Mouse (Mus musculus): ENCODE measurements around the gene Sf3b6.

The Sf3b6 gene

DNA sequence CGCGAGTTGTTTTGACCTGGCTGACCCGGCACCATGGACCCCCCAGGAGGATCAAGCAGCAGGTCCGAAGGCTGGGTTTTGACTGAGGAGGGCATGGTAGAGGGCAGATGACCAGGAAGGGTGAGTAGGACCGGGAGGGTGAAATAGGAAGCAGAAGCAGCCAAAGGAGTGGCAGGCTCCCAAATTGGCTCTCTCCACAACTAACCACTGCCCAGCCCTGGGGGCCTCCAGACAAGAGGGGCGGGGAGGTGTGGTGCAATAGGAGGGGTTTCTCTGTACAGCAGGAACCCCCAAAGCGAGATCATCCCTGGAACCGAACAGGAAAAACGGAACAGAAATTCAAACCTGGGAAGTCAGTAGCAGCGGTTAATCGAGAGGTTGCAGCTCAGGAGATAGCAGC is 23.4 kb downstream of the Sf3b6 start:
- in situ Hi-C loops (cut with MboI, MseI) = no loop called here

DNA sequence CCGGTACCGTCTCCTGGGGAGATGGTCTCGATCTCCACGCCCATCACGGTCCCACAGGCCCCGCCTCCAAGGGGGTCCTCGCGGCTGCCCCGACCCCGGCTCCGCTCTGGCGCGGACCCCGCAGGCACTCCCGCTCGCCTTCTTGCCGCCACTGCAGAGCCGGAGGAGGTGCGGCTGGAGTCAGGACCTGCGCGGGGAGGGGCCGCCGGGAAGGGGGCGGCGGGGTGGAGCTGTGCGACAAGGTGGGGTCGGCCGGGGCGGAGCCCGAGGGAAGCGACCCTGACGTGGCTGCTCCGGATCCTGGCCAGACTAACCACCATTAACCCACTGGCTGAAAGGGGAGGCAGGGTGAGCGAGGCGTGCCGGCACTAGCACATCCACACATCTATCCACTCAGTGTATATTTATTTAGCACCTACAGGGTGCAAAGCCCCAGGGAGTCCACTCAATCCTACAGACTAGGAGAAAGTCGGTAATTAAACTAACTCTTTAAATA is 24.1 kb downstream of the Sf3b6 start, which contains the start of gene Fkbp1b:
TSS of gene Fkbp1b (minus strand) at position 200 of the 496 bp plus-strand sequence.
- in situ Hi-C loops (cut with MboI, MseI) = no loop called here

DNA sequence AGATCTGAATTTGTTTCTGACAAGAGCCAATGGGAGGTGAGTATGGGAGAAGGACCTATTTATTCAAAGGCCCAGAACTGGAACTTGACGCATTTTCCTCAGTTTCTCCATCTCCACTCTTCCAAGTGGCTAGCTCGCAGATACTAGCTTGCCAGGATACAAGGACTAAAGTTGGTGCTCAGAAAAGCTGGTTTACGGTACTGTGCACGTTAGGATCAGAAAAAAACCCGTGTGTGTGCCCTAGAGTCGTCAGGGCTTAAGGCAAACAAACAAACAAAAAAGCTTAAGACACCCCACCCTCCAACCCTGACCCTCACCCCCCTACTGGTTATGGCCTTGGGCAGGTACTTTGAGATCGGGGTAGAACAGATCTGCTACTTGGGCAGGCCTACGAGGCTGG is 25.1 kb downstream of the Sf3b6 start:
- in situ Hi-C loops (cut with MboI, MseI) = no loop called here

DNA sequence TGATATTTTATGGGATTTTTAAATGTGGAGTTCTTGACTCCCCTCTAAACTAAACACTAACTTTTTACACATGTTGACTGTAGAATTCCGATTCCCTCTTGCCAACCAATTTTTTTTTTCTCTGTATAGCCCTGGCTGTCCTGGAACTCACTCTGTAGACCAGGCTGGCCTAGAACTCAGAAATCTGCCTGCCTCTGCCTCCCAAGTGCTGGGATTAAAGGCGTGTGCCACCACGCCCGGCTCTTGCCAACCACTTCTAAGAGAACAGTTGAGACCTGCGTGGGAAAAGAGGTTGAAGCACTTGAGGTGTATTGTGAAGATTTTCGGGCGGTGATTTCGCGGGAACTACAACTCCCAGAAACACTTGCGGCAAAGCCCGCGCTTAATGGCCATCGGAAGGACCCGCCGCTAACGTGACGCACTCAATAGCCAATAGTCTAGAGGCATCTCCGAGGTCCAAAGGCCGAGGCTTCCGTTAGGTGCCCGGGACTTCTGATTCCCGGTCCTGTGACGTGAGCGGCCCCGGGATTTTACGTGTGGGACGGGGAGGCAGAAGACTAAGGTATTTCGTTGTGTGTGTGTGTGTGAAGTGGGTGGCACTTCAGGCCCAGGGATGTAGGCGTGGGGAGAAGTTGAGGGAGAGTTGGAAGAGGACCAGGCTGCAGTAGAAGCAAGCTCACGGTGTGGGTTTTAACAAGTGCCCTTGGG is 25.7 kb downstream of the Sf3b6 start, which contains the start of gene Wdcp:
TSS of gene Wdcp (plus strand) at position 414 of the 708 bp plus-strand sequence.
- in situ Hi-C loops (cut with MboI, MseI) = no loop called here

DNA sequence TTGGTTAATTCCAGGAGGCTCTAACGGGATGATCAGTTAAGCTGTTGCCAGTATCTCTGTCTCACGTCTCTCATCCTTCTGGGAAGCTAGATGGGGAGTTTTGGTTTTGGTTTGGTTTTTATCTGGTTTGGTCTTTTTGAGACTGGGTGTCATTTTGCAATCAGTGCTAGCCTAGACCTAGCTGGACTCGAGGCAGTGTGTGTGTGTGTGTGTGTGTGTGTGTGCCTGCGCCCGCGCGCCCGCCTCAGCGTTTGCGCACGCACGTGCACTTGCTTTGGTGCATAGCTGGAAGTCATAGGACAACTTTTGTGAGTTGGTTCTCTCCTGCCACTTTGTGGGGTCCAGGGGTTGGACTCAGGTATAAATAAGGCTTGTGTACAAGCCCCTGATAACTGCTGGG is 26.4 kb downstream of the Sf3b6 start:
- in situ Hi-C loops (cut with MboI, MseI) = no loop called here

DNA sequence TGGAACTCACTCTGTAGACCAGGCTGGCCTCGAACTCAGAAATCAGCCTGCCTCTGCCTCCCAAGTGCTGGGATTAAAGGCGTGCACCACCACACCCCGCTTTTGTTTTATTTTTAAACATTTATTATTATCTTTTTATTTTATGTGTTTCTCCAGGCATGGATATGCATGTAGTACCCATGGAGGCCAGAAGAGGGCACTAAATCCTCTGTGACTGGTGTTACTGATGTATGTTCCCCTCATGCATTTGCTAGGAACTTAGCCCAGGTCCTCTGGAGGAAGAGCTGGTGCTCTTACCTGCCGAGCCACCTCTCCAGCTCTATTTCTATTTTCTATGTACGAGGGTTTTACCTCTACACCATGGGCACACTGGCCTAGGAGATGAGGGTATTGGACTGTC is 38.8 kb downstream of the Sf3b6 start:
- in situ Hi-C loops (cut with MboI, MseI) = no loop called here

DNA sequence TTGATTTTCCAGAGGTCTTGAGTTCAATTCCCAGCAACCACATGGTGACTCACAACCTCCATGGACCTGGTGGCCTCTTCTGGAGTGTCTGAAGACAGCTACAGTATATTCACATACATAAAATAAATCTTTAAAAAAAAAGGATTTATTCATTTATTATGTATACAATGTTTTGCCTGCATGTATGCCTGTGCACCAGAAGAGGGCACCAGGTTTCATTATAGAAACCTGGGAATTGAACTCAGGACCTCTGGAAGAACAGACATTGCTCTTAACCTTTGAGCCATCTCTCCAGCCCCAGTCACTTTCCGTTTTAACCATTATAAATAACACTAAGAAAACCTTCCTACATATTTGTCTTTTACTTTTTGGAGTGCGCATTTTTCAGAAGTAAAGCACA is 39.5 kb downstream of the Sf3b6 start:
- in situ Hi-C loops (cut with MboI, MseI) = no loop called here

DNA sequence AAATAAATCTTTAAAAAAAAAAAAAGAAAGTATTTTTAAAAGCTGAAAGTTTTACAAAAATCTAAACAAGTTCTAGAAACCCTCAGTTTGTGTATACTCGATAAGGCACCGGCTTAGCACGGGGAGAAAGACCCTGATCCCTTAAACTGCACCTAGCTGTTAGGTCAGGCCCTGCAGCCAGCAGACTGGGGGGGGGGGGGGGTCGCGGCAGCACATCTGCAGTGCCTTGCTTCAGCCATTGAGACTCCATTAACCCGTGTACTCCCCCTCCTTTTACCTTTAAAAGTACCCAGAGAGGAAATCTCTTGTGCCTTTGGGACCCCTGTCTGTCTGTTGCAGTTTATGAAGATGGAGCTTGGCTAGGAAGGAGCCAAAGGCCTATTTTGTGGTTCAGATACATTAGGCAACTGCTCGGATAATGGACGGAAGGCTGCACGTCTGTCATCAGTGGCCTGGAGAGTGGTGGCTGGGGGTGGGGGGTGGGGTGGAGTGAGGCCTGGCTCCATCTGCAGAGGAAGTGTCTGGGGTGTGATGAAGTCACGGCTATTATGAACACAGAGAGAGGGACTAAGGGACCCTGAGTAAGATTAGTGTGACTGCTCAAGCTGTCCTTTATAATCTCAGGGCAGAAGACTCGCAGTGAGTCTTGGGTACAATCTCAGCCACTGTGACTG is 42.0 kb downstream of the Sf3b6 start:
- in situ Hi-C loops (cut with MboI, MseI) = no loop called here

DNA sequence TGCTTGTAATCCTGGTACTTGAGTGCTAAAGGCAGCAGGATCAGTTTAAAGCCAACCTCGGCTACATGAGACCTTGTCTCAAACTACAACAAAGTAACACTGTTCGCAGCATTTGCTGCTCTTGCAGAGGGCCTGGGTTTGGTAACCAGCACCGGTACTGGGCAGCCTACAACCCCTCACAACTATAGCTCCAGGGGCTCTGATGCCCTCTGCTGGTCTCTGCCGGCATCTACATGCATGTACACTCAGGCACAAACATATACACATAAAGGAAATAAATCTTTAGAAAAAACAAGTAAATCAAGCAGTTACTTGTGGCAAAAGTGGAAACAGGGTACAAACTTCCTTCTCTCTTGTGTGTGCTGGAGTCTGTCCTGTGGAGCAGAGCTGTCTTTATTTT is 45.3 kb downstream of the Sf3b6 start:
- in situ Hi-C loops (cut with MboI, MseI) = loop anchor here (10.0 kb wide), 1 partner anchor 218 kb away; no protein-coding TSS in a partner anchor

DNA sequence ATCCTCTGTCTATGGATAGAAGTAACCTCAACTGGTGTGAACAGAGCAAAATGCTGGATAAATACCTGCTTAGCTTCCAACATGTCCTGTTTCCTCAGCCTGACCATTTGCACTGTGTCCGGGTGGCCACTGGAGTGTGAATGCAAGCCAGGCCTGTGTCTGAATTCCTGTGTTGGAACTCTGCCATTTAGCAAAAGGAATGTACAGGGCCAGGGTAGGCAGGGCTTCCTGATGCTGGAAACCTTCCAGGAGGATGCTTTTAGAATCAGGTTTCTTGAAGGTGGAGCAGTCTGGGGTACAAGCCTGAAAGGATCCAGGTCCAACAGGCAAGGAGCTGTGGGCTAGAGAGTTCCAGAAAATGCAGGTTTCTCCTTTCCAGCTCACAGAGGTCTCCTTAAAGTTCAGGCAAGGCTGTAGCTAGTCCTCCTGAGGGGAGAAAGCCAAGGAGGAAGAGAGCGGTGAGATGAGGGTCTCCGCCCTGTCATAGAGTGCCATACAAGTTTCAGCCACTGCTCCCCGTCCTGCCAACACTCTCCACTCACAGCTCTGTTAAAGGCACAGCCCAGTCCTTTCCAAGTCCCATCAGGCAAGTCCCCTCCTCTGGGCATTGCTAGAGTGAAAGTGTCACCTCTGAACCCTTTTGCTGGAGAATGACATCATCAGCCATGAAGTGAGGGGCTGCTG is 46.5 kb downstream of the Sf3b6 start:
- in situ Hi-C loops (cut with MboI, MseI) = loop anchor here (10.0 kb wide), 1 partner anchor 219 kb away; no protein-coding TSS in a partner anchor

DNA sequence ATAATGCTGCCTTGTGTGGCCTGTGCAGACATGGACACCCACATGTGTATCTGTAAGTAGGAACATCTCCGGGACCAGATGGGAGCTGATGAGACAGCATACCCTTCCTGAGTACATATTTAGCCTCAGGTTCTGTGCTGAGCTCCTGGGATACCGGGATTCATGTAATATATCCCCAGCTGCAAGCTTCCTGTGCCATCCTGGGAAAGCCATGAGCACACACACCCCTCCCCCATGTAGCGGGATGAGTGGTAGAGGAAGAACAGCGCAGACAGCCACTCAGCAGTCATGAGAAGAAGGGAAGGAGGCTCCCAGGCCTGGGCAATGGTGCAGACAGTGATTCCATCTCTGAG is 47.0 kb downstream of the Sf3b6 start:
- in situ Hi-C loops (cut with MboI, MseI) = loop anchor here (10.0 kb wide), 1 partner anchor 220 kb away; no protein-coding TSS in a partner anchor

DNA sequence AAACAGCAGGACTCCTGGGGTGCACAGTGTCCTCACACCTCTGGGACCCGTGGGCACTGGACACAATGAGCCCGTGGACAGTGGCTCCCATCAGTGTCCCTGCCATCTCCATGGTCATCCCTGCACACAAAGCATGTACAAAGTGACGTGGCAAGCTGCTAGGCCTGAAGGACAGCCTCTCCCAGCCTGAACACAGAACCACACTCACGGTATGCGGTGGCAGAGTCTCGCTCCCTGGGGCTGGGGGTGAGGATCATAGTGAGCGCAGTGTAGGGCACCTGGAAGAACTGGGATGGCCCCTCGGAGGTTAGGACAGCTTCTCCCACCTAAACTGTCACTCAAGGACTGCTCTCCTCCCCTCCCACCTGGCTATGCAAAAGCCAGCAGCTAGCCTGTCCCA is 51.6 kb downstream of the Sf3b6 start:
- in situ Hi-C loops (cut with MboI, MseI) = loop anchor here (10.0 kb wide), 1 partner anchor 224 kb away; no protein-coding TSS in a partner anchor

DNA sequence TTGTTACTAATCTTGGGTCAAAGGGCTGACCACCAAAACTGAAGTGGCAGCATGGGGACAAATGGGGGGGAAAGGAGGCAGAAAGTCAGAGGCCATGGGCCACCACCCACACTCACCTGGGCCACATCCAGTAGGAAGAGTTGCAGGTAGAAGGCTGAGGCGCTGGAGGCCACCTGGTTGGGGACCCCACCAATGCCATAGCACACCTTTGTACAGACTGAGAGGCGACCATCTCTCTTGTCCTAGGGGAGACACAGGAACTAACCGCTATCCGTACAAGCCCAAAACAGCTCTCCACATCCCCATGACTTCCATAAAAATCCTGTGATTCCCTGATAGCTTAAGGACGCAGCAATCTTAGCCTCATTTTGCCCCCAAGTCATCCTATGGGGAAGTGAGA is 53.9 kb downstream of the Sf3b6 start:
- in situ Hi-C loops (cut with MboI, MseI) = no loop called here

DNA sequence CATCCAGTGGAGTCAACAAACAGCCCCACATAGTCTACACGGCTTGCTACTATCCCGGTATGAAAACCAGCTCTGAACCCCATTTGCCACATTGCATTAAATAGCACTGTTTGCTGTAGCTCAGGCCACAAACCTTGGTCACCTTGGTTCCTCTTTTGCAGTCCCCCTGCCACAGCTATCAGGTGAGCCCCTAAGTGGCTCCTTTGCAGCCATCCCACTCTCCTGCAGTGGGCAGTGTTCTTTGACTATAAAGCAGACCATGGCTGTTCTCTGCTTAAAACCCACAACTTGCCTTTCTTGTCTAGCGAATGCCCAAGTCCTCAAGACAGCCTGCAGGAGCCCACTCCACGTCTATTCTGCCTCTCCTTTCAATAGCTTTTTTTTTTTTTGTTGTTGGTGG is 54.9 kb downstream of the Sf3b6 start:
- in situ Hi-C loops (cut with MboI, MseI) = no loop called here

DNA sequence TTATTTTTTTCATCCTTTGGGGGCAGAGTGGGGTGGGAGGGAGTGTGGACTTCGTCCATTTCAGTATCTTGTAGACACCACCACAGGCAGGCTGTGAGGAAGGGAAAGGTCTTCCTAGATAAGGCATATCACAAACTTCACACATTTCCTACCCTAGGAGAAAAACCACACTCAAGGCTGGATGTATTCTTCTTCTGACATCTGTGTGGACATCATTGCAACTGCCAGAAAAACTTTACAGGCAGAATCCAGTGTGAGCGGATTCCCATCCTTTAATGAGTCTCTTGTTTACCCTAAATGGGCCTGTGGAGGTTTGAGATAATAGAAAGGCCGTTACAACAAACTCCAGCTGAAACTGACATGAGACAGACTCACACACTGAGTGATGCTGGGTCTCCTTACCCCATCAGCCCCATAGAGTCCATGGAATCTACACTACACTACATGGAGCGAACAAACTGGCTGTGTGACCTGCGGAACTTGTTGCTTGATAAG is 55.7 kb downstream of the Sf3b6 start:
- in situ Hi-C loops (cut with MboI, MseI) = no loop called here

DNA sequence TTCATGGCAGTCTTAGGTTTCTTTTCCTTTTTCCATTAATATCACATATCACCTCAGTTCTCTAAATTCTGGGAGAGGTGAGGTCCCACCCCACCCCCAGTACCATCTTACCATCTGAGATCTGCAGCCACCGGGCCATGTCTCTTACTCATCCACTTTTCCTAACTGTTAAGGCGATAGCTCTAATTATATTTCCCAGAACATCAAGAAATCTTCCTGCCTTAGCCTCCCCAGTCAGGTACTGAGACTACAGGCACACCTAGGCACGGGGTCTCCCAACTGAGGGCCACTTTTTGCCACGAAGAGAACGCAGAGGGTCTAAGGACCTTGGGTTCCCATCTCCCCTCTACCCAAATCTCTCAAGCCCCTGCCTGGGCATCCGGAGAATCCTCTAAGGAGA is 56.2 kb downstream of the Sf3b6 start:
- in situ Hi-C loops (cut with MboI, MseI) = no loop called here

DNA sequence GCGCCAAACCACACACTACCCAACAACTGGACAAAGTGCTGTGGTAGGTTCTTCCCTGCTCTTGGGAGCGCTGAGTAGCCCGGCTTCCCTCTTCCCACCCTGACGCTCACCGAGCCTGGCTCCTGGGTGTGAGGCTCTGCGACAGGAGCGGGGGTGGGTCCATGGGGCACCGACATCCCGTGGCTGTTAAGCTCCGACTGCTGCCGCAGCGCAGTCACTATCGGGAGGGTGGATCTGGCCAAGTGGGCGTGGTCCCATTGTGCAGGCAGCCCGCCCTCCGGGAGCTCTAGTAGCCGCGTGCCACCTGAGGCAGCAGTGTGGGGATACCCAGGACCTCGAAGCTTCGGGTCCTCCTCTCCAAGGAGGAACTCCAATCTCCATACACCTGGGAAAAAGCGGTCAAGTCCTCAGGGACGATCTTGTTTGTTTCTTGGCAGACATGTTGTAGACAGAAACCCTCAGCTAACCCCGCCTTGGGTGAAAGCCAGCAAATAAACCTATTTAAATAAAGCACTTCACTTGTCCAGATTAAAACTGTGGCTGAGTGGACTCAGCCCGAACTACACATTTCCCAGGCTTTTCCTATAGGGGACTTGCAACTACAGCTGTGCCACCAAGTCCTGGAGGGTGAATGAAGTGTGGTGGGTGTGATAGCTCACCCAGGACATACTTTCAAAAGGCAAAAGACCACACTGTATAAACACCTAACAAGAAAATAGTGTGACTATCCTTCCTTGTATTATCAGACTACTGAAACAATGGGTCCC is 57.0 kb downstream of the Sf3b6 start, which contains the start of gene Mfsd2b:
TSS of gene Mfsd2b (minus strand) at position 199 of the 767 bp plus-strand sequence.
- in situ Hi-C loops (cut with MboI, MseI) = no loop called here

DNA sequence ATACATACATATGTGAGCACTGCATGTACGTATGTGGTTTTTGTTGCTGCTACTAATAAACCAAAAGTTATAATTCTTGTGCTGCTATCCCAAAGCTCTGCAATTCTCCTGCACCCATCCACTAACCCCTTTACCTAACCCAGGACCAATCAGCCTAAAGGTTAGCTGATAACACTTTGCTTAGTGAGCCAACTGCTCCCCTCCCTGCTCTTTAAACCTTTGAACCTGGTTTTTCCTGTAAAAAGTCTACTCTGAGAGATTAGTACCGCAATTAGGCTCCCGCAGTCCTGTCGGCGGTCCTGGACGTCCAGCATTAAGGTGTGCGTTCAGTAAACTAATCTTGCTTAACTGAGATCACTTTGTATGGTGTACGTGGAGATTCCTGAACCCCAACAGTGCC is 58.3 kb downstream of the Sf3b6 start:
- in situ Hi-C loops (cut with MboI, MseI) = no loop called here

All from T-helper 1 cell (primary cell).